Mouse (Mus musculus) regulatory T cell (primary cell): Measurements from ENCODE around the gene Serpinb2.

Source experiments
- in situ Hi-C: fragments of 300-600 bp; cut with MboI, MseI; formaldehyde crosslinking; loops from one replicate; pipeline ENCODE4 v1.15.1; 2025; ENCODE audit warnings: high pct_unique_total_duplicates

Serpinb2 gene

DNA sequence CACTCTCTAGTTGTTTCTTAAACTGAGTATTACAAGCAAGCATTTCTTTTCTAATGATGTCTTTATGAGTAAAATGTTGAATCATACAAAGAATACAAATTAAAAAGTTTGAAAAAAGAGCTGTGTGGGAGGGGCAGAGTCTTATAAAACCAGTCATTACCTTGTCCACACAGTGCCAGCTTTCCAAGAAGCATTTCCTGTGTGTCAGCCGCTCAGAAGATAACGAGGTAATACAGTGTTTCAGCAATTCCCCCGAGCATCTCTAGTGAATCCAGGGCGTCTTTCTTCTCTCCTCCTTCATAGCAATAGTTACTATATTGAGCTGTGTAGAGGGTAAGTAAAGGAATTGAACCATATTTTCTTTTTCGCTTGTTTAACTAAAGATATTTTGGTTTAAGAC is at the start of gene Serpinb2:
Gene Serpinb2 (plus strand): TSS at position 172 of the 400 bp plus-strand sequence.
- in situ Hi-C loops = loop anchor here (10.0 to 25.0 kb wide), 2 partner anchors 896 to 1074 kb away; no protein-coding TSS in a partner anchor

DNA sequence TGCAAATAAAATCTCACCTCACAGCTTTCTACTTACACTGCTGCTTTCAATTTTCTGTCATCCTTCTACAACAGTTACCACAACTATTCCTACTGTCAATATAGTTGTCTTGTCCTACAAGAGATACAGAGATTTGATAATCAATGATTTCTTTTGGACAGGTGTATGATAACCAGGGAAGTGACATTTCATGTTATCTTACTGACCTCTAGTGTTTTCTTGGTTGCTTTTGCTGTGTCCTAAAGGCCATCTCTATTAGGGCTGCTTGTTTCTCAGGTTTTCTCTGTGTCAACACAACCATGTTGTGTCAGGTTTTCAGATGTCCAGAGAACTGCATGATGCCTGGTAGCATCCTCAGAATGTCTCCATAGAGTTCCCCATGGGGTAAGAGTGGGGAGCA is 31.3 kb upstream of the Serpinb2 start:
- in situ Hi-C loops = loop anchor here (5.0 to 25.0 kb wide), 3 partner anchors 233 to 568 kb away; no protein-coding TSS in a partner anchor

DNA sequence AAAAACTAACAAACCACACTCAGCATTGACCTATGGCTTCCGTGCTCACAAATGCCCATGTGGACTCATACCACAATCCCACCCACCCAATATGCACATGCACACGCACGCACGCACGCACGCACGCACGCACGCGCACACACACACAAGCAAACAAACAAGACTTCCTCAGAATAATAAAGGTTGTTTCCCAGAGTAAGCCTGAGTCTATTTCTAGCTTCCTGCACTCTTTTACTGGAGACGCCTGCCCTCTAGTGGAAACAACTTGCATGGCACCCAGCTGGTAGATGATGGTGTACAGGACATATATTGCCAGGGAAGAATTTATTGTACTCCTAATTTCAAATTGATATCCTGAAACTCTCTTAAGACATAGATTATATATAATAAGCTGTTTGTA is 29.8 kb upstream of the Serpinb2 start:
- in situ Hi-C loops = loop anchor here (5.0 to 25.0 kb wide), 3 partner anchors 234 to 569 kb away; no protein-coding TSS in a partner anchor

DNA sequence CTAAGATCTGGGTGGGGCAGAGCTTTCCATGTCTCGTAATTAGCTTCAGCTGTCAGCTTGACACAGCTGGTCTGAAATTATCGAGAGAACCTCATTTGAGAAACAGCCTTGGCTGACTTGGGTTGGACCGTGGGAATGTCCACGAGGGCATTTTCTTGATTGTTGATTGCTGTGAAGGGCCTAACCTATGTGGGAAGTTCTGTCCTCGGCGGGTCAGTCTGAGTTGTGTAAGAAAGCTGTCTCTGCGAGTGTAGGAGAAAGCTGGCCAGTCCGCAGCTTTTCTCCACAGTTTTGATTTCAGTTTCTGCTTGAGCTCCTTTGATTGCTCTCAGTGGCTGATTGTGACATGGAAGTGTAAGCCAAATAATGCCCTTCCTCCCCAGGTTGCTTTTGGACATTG is 21.6 kb upstream of the Serpinb2 start:
- in situ Hi-C loops = loop anchor here (25.0 kb wide), 2 partner anchors 477 to 577 kb away; no protein-coding TSS in a partner anchor

DNA sequence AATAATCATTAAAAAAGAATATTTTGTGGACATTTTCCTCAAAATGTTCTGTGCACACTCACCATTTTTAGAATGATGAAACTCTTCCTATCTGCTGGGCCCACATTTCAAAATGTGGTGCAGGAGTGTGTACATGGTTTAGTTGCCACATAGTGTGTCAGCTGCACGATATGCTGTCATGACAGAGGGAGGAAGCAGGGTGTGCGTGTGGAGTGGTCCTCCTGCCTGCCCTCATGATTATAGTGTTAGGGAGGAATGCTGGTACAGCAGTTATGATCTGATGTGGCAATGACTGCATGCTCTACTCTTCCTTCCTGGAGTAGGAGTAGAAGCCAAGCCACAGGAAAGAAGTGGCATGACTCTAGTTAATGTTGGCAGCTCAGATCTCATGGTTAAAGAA is 14.4 kb upstream of the Serpinb2 start:
- in situ Hi-C loops = loop anchor here (25.0 kb wide), 2 partner anchors 484 to 584 kb away; no protein-coding TSS in a partner anchor

DNA sequence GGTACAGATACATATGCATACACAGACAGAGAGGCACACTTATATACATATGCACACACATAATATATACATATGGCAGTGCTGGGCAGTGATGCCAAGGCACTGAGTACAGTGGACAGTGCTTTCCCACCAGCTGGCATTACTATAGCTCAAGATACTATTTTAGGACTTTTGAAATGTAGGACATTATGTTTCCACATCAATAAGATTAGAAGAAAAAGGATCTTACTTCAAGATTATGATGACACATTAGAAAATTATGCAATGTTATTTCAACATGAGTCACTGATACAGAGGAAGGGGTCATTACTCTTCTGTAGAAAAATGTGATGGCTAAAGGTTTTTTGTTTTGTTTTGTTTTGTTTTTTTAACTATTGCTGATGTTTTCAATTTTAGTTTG is 9.2 kb upstream of the Serpinb2 start:
- in situ Hi-C loops = loop anchor here (25.0 kb wide), 1 partner anchor 1065 kb away; no protein-coding TSS in a partner anchor

DNA sequence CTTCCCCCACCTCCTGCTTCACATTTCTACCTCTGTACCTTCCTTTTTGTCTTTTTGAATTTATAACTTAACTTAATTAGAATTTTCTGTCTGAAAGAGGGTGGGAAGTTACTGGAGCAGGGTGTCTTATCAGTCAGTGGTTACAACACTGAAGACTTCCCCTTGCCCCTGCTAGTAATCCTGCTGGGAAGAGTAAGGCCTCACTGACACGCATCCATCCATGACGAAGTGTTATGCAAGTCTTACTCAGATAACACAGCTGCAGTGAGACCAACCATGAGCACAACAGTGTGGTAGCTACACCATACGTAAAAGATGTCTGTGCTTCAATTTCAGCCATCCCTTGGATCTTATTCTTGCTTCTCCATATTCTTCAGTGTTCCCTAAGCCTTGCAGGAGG is 7.9 kb upstream of the Serpinb2 start:
- in situ Hi-C loops = loop anchor here (25.0 kb wide), 1 partner anchor 1066 kb away; no protein-coding TSS in a partner anchor

DNA sequence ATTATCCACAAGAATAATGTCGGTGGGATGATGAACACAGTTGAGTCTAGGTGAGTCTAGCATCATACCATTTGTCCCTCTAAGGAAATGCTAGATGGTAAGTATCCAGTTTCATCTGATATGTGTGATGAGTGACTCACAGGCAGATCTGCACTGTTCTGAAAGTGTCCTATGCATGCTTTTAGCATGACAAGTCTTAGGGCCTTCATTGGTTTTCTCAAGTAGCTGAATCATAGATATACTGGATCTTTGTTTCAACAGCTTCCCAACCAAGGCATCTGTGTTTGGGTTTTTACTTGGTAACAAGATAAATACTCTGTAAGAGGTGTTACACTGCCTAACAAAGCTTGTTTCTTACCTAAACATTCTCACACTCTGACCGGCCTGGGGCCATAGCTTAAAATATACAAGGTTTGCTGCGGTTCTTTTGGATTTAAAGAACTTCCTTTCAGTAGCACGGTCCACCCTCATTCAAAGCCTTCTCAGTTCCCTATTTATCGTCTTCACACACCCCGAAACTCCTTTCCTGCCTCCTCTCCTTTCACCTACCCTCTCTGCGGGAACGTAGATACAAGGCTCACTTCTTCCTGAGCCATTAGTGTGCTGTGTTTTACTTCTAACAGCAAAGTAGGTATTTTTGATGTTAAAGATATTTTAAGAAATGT is 5.2 kb upstream of the Serpinb2 start:
- in situ Hi-C loops = loop anchor here (25.0 kb wide), 1 partner anchor 1069 kb away; no protein-coding TSS in a partner anchor

DNA sequence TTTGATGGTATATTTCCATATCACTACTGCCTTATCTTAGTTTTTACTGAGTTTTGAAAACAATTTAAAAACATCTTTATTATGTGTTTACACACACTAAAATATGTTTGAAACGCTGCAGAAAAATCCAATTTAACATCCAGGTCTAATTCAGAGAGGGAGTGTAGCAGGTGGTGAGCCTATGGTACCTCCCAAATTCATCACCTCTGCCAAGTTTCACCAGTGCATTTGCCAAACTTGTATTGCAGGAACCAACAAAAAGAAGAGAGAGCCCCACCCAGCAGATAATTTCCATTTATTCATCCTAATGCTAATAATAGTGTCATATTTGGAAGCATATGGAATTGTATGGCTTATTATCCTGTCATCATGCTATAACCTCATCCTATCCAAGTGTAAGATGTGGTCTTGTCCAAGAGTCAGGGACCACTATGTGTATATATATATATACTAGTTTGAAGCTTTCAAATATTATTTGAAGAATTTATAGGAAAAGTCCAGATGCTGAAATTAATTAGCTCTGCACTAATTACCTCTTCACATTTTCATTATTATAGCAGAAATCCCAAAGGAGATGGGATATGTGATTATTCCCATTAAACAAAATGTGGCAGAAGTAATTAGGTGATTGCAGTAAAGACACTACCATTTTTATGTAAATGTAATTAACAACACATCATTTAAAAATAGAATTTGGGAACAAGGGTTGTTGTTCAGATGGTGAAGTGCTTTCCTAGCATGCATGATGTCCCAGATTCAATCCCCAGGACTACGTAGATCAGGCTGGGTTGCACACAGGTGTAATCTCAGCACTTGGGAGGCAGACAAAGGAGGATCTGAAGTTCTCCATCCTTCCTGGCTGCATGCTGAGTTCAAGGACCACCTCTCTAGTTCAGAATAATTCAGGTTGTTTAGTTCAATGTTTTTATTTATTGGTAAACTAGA is 1.2 kb downstream of the Serpinb2 start:
- in situ Hi-C loops = loop anchor here (10.0 to 25.0 kb wide), 2 partner anchors 898 to 1075 kb away; no protein-coding TSS in a partner anchor

DNA sequence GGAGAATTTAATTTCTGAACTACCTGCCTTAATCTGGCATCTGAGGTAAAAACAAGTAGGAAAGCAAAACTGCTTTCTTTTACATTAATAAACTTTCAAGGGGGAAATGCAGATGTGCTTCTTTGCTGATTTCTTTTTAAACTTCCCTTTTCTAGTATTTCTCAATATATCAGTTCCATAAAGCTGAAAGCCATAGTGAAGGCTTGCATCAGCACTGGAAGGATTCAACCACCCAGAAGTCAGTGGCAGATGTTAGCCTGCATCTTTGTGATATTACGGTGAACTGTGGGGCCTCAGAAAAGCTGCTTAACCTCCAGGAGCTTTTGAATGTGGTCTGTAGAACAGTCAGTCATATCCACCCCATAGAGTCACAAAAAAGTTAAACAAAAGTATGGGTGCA is 2.3 kb downstream of the Serpinb2 start:
- in situ Hi-C loops = loop anchor here (10.0 to 25.0 kb wide), 2 partner anchors 899 to 1076 kb away; no protein-coding TSS in a partner anchor

DNA sequence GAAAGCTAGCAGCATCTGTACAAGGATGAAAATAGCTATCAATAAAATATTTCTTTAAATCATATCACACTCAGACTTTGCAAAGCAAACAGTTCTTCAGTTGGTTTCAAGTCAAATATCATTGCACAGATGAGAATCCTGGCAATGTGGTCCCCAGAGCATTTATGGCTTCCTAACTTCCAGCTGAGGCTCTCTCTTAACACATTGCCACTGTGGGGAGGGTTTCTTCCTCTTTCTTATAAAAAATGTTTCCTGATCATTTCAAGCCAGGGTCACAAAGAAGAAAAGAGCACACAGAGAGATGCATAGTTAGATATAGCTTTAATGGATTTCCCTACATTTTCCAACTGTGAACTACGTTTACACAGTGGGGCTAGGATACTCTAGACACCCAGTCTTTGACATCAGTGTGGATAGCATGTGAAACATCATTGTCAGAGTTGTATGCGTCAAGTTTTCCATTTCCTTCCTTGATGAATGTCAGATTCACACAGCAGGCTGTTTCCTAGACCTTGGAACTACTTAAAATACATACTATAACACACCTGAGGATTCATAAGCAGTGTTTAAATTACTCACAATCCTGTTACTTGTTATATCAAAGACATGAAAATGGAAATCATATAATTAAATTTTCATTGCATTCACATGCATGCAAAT is 4.7 kb downstream of the Serpinb2 start:
- in situ Hi-C loops = loop anchor here (10.0 to 25.0 kb wide), 2 partner anchors 901 to 1079 kb away; no protein-coding TSS in a partner anchor

DNA sequence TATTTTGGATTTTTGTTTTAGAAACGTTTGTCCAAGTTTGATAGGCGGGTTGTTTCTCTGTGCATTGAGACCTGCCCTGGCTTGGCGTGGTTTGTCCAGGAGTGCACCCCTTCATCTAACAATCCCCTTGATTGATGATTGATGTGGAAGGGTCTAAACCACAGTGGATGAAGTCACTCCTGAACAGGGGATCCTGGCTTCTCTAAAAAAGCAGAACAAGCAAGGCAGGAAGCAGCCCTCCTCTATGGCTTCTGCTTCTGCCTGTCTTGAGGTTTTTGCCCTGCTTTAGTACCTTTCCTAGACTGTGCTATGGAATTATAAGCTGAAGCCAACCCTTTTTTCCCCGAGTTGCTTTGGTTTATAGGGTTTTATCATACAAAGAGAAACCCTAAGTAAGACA is 14.4 kb downstream of the Serpinb2 start:
- in situ Hi-C loops = no loop called here

DNA sequence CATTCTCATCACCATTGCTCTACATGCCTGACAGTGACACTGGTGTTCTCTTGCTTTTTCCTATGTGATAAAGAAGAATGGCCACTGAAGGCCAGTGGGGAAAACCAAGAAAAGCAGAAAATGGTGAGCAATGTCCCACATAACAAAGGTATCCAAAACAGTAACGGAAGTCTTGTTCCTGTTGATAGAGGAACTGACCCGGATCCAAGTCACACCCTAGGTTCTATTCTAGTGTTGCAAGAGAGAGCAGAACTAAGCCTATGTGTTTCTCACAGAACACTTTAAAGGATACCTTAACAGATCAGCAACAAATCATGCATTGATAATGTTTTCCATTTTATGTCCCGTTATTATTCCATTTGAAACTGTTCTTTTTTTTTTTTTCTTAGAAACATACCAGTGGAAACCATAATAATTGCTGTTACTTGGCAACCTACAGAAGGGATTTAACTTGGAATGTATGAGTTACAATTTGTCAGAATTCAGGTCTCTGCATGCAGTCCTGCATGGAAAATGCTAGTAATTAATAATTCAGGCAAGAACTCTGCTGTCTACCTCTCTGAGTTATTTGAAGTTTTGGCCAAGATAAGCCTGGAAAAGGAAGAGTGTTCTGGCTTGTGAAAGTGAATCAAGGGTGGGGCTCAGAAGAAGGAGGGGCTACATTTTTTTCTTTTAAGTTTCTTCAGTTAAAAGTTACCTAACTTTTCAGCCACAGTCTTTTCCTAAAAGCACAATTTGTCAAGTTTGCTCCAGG is 17.3 kb downstream of the Serpinb2 start:
- in situ Hi-C loops = no loop called here

DNA sequence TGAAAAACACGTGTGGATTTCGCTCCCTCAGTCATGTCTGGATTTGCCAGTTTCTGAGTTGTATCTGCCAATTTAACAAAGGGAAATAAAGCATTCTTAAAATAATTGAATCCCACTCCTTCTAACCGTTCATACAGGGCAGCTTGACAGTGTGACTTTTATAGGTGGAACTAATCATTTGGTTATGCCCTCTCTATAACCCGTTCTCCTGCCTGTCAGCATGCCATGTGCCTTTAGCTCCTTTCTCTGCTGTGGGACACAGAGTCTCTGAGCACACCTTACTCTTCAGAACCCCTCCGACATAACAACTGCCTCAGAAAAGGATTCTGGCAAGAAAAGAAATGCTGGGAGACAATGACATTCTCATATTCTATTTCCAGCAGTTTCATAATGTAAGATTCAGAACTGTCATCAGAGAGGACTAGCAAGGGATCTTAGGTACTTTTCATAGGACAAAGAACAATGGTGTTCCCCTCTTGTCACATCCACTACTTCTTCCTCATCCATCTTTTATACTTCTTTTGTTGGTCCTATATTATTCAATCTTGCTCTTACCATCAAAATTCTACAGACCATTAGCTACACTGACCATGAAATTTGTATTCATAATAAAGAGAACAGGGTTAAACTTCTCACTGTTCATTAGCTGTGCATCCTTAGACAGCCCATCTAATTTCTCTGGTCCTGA is 18.3 kb downstream of the Serpinb2 start:
- in situ Hi-C loops = no loop called here

DNA sequence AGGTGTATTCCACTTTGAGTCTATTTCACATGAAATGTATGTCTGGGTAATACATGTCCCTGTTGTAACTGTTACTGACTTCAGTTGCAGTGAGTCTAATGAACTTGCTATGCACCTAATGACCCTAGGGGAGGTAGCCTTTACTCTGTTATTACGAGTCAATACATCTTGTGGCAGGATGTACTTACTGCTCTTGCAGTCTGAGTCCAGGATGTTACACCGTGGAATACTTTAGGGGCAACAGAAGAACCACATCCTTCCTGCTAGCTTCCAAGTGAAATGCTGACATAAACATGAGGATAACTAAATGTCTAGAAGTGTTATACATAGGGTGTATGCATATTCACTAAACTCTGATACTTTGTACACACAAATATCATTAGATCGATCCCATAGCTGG is 22.5 kb downstream of the Serpinb2 start:
- in situ Hi-C loops = no loop called here

DNA sequence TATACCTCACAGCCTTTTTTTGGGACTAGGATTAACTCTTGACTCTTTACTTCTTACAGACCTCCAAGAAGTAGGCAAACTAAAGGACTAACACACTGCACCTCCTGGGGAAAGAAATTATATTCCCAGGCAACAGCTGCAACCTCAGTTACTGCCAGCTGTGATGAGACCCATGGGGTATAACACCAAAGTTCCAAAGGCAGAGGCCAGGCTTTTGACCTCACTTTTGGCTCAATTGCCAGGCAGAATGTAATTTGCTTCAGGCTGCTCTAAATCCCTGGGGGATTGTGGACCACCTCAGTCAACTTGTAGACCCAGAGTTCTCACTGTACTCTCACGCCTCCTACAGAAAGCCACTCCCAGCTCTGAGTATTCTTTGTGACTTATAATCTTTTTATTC is 26.2 kb downstream of the Serpinb2 start:
- in situ Hi-C loops = no loop called here

DNA sequence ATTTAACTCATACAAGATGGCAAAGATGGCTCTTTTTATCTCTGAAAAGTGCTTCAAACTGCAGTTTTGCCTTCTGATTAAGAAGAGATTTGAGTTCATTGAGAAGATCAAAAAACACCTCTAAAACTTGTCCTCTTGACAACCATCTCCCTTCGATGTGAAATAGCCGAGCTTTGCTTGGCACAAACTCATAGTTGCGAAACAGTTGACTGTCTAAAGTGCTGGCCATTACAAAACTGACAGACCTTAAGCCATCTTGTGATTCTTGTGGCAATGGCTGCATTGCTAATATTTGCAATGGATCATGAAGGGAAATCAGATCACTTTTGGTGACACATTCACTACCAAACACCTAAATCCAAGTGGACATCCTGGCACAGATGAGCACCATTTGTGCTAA is 48.3 kb downstream of the Serpinb2 start:
- in situ Hi-C loops = no loop called here

DNA sequence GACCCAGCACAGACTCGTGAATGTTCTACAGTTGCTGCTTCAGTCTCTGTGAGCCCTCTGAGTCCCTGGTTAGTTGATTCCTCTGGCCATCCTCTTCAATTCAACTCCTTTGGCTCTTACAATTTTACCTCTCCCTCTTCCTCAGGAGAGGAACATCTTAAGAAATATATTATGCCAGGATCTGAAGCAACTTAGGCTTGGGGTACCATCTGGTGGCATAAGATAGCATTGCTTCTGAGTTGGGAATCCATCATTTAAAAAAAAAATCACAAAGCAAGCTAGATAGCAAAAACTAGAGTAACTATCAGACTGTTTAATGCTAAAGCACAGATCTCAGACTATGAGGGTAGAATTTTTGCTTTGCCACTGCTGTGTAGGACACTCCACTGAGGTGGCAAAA is 50.9 kb downstream of the Serpinb2 start:
- in situ Hi-C loops = no loop called here

DNA sequence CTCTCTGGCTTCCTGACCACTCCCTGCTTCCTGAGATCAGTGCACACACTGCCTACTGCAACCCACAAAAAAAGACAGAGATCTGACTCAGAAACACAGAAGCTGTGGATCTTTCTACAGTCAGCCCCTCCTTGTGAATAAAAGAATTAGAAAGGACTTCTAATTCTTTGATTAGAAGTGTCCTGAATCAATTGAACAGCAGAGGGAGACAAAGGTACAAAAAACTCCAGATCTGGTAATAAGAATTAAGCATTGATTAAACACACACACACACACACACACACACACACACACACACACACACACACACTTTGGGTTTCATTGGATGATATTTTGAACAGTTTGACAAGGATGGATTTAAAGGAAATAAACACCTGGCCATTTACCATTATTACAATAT is 54.4 kb downstream of the Serpinb2 start:
- in situ Hi-C loops = no loop called here

DNA sequence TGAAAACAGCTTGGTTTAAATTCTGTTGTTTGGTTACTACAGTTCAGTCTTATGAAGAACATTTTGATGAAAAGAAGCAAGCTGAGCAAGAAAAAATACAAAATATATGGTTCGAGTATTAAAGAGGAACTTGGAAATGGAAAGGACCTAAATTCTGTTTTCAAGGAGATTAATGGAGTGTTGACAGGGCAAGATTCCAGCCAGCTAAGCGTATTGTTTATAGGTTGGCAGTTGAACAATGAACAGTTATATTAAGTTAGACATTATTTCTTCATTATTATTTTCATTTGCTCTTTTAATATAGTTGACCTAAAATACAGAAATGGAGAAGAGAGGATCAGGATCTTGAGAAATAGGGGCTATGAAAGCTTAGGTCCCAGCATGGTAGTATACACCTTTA is 64.9 kb downstream of the Serpinb2 start:
- in situ Hi-C loops = no loop called here
